Mouse (Mus musculus) C2C12 (cell line): ENCODE results near the gene Gm10563. TPM values are rescaled to one million over a fixed set of nuclear protein-coding genes. Genes with fewer than 3 reads are reported as not detected.
A peak's percentile ranks its signal among the peaks of the same experiment; 100 is the strongest.

ENCODE experiments used
- H3K27me3 ChIP-seq: one replicate; pipeline ENCODE4 v1.6.1; 2011; ENCODE audit not compliant: control insufficient read depth, insufficient read depth, insufficient read length
- H3K36me3 ChIP-seq: one replicate; pipeline ENCODE4 v1.6.1; 2011; ENCODE audit not compliant: control insufficient read depth, insufficient read depth
- H3K4me3 ChIP-seq: one replicate; pipeline ENCODE4 v1.5.1; 2011; ENCODE audit warnings: mild to moderate bottlenecking, control low read depth; ENCODE audit not compliant: poor library complexity, insufficient read depth, severe bottlenecking
- H3K79me2 ChIP-seq: one replicate; pipeline ENCODE4 v1.6.1; 2011; ENCODE audit not compliant: control insufficient read depth, insufficient read depth
- H3K79me3 ChIP-seq: one replicate; pipeline ENCODE4 v1.6.1; 2011; ENCODE audit warnings: low read depth, control low read depth
- H3ac ChIP-seq: one replicate; pipeline ENCODE3; 2011; ENCODE audit warnings: low read depth; ENCODE audit not compliant: control insufficient read depth, insufficient read length
- CEBPB ChIP-seq: IDR thresholded peaks from one replicate; pipeline ENCODE4 v1.6.1; 2011; ENCODE audit warnings: low read depth, mild to moderate bottlenecking, control low read depth, moderate library complexity
- CTCF ChIP-seq: IDR thresholded peaks from one replicate; pipeline ENCODE4 v1.5.1; 2011; ENCODE audit not compliant: control insufficient read depth, insufficient read depth, insufficient read length
- FOSL1 ChIP-seq: IDR thresholded peaks from one replicate; pipeline ENCODE4 v1.8.0; 2011; ENCODE audit warnings: mild to moderate bottlenecking, low read length; ENCODE audit not compliant: poor library complexity, insufficient read depth, severe bottlenecking
- MAX ChIP-seq: IDR thresholded peaks from one replicate; pipeline ENCODE4 v1.6.1; 2011; ENCODE audit warnings: mild to moderate bottlenecking, control low read depth
- MYOD1 ChIP-seq: IDR thresholded peaks from one replicate; pipeline ENCODE4 v1.6.1; 2011; ENCODE audit warnings: low read depth; ENCODE audit not compliant: control insufficient read depth, insufficient read length
- MYOG ChIP-seq: IDR thresholded peaks from one replicate; pipeline ENCODE4 v1.6.1; 2011; ENCODE audit not compliant: control insufficient read depth, insufficient read length; ENCODE audit errors: extremely low read depth
- USF1 ChIP-seq: IDR thresholded peaks from one replicate; pipeline ENCODE4 v1.6.1; 2011; ENCODE audit warnings: low read depth, mild to moderate bottlenecking, control low read depth, moderate library complexity
- polyA plus RNA-seq: library from polyadenylated mRNA; unstranded; fragments of >200 nt; fragmentation: generic; extraction: Trizol; gene quantifications from one replicate; pipeline ENCODE4 v1.2.1, GENCODE M21; 2012; ENCODE audit warnings: missing spikeins

The Gm10563 gene
- polyA plus RNA-seq, 1 experiment, result not detected

GRCm38 (mm10) chr4:155595777-155596176 lies 49.4 kb downstream of the Gm10563 start:
- H3K79me3 ChIP-seq, result peaks cover 2% of the 10 kb centered on the region
- H3K4me3 ChIP-seq, result no peak overlapping the region
- TF ChIP-seq FOSL1, result no peak
- no peak for TF ChIP-seq MAX
- TF ChIP-seq USF1, result no peak
- H3K27me3 ChIP-seq, result no peaks in the 10 kb centered on the region
- H3ac ChIP-seq, result no peak overlapping the region
- H3K36me3 ChIP-seq, result peaks cover 5% of the 10 kb centered on the region
- peaks cover 10% of the 10 kb centered on the region for H3K79me2 ChIP-seq

- peaks cover 24% of the 10 kb centered on the region for H3K36me3 ChIP-seq
- H3K79me3 ChIP-seq, result no peaks in the 10 kb centered on the region
- TF ChIP-seq USF1, result no peak
- TF ChIP-seq MYOD1, result no peak
- no peak for TF ChIP-seq FOSL1
- TF ChIP-seq MAX, result no peak
- TF ChIP-seq CTCF, result no peak
- TF ChIP-seq MYOG, result no peak
- TF ChIP-seq CEBPB, result no peak
Measured at GRCm38 (mm10) chr4:155593780-155594179, 51.4 kb downstream of the Gm10563 start.

GRCm38 (mm10) chr4:155591012-155591719 lies 54.0 kb downstream of the Gm10563 start:
- TF ChIP-seq MYOG (no peak), CEBPB (no peak), MYOD1 (no peak), USF1 (no peak), FOSL1 (no peak), MAX (no peak), CTCF (no peak)
- Histone ChIP-seq H3K27me3 (no peaks in the 10 kb centered on the region), H3ac (no peak overlapping the region), H3K79me2 (no peaks in the 10 kb centered on the region), H3K79me3 (no peaks in the 10 kb centered on the region), H3K36me3 (peaks cover 50% of the 10 kb centered on the region), H3K4me3 (no peak overlapping the region)

More at GRCm38 (mm10) chr4:155593780-155594179, 51.4 kb downstream of the Gm10563 start:
- Histone ChIP-seq H3ac (no peak overlapping the region), H3K79me2 (no peaks in the 10 kb centered on the region), H3K27me3 (no peaks in the 10 kb centered on the region), H3K4me3 (no peak overlapping the region)

GRCm38 (mm10) chr4:155589356-155589755 lies 55.9 kb downstream of the Gm10563 start:
- H3K79me3 ChIP-seq, result peaks cover under 1% of the 10 kb centered on the region
- no peak overlapping the region for H3K4me3 ChIP-seq
- H3ac ChIP-seq, result no peak overlapping the region
- peaks cover 8% of the 10 kb centered on the region for H3K79me2 ChIP-seq
- H3K36me3 ChIP-seq, result peaks cover 68% of the 10 kb centered on the region
- TF ChIP-seq CTCF (no peak), MYOD1 (no peak), MAX (no peak), MYOG (no peak), CEBPB (no peak), FOSL1 (no peak), USF1 (no peak)
- no peaks in the 10 kb centered on the region for H3K27me3 ChIP-seq

- H3K79me2 ChIP-seq, result peaks cover 56% of the 10 kb centered on the region
- peak overlapping the region; percentile 81 for H3ac ChIP-seq
- no peaks in the 10 kb centered on the region for H3K27me3 ChIP-seq
- H3K36me3 ChIP-seq, result peaks cover 80% of the 10 kb centered on the region
- TF ChIP-seq MYOG (no peak), MAX (peak; percentile 99), CEBPB (peak; percentile 59), FOSL1 (no peak), CTCF (no peak), USF1 (no peak), MYOD1 (peak; percentile 34)
- peak overlapping the region; percentile 12 for H3K4me3 ChIP-seq
- H3K79me3 ChIP-seq, result peaks cover 20% of the 10 kb centered on the region
Measured at GRCm38 (mm10) chr4:155582279-155582905, 62.8 kb downstream of the Gm10563 start.

GRCm38 (mm10) chr4:155580420-155580819 lies 64.8 kb downstream of the Gm10563 start:
- no peak overlapping the region for H3K4me3 ChIP-seq
- peaks cover 75% of the 10 kb centered on the region for H3K79me2 ChIP-seq
- TF ChIP-seq CEBPB (no peak), MYOD1 (no peak), MYOG (no peak), USF1 (no peak), MAX (no peak), FOSL1 (no peak), CTCF (peak; percentile 30)
- no peak overlapping the region for H3ac ChIP-seq
- peaks cover 77% of the 10 kb centered on the region for H3K36me3 ChIP-seq
- H3K79me3 ChIP-seq, result peaks cover 36% of the 10 kb centered on the region
- H3K27me3 ChIP-seq, result no peaks in the 10 kb centered on the region
